Mouse (Mus musculus) T-helper 2 cell (primary cell): ENCODE results near the gene Ncam2.

Source experiments
- in situ Hi-C: fragments of 300-600 bp; cut with MboI, MseI; formaldehyde crosslinking; loops from one replicate; pipeline ENCODE4 v1.15.1; 2025; ENCODE audit warnings: high pct_unique_total_duplicates

The Ncam2 gene

GRCm38 (mm10) chr16:81200201-81201071 lies at the start of gene Ncam2:
Gene Ncam2 (plus strand): TSS chr16:81200697.
- in situ Hi-C loops = no loop called here

GRCm38 (mm10) chr16:81170828-81171227 lies 29.7 kb upstream of the Ncam2 start:
- in situ Hi-C loops = no loop called here

- in situ Hi-C loops = no loop called here
Observed at GRCm38 (mm10) chr16:81175302-81175943, 25.1 kb upstream of the Ncam2 start.

- in situ Hi-C loops = no loop called here
Observed at GRCm38 (mm10) chr16:81179801-81180200, 20.7 kb upstream of the Ncam2 start.

GRCm38 (mm10) chr16:81187579-81188179 lies 12.8 kb upstream of the Ncam2 start:
- in situ Hi-C loops = no loop called here

- in situ Hi-C loops = no loop called here
Observed at GRCm38 (mm10) chr16:81191621-81192020, 8.9 kb upstream of the Ncam2 start.

- in situ Hi-C loops = no loop called here
Observed at GRCm38 (mm10) chr16:81192607-81193006, 7.9 kb upstream of the Ncam2 start.

GRCm38 (mm10) chr16:81199467-81199866 lies 1.0 kb upstream of the Ncam2 start:
- in situ Hi-C loops = no loop called here

GRCm38 (mm10) chr16:81201471-81201870 lies 974 bp downstream of the Ncam2 start:
- in situ Hi-C loops = no loop called here

GRCm38 (mm10) chr16:81201992-81202391 lies 1.5 kb downstream of the Ncam2 start:
- in situ Hi-C loops = no loop called here

GRCm38 (mm10) chr16:81202721-81203161 lies 2.2 kb downstream of the Ncam2 start:
- in situ Hi-C loops = no loop called here

- in situ Hi-C loops = no loop called here
Observed at GRCm38 (mm10) chr16:81204405-81205034, 4.0 kb downstream of the Ncam2 start.

- in situ Hi-C loops = no loop called here
Observed at GRCm38 (mm10) chr16:81221176-81221575, 20.7 kb downstream of the Ncam2 start.

GRCm38 (mm10) chr16:81223841-81224240 lies 23.3 kb downstream of the Ncam2 start:
- in situ Hi-C loops = no loop called here

GRCm38 (mm10) chr16:81224253-81224652 lies 23.8 kb downstream of the Ncam2 start:
- in situ Hi-C loops = no loop called here

- in situ Hi-C loops = no loop called here
Observed at GRCm38 (mm10) chr16:81254875-81255274, 54.4 kb downstream of the Ncam2 start.

GRCm38 (mm10) chr16:81260429-81260828 lies 59.9 kb downstream of the Ncam2 start:
- in situ Hi-C loops = no loop called here

- in situ Hi-C loops = no loop called here
Observed at GRCm38 (mm10) chr16:81273597-81274360, 73.3 kb downstream of the Ncam2 start.

GRCm38 (mm10) chr16:81284241-81284640 lies 83.7 kb downstream of the Ncam2 start:
- in situ Hi-C loops = no loop called here

GRCm38 (mm10) chr16:81284859-81285837 lies 84.7 kb downstream of the Ncam2 start:
- in situ Hi-C loops = no loop called here
